Mouse (Mus musculus) telencephalon, adult 2 months (tissue): ENCODE results near the gene Daam1.

Experiments used
- DNase-seq: peaks from one replicate; pipeline ENCODE4 v3.0.0-alpha.2; 2011; ENCODE audit warnings: low read depth, low spot score

Daam1 gene

DNA sequence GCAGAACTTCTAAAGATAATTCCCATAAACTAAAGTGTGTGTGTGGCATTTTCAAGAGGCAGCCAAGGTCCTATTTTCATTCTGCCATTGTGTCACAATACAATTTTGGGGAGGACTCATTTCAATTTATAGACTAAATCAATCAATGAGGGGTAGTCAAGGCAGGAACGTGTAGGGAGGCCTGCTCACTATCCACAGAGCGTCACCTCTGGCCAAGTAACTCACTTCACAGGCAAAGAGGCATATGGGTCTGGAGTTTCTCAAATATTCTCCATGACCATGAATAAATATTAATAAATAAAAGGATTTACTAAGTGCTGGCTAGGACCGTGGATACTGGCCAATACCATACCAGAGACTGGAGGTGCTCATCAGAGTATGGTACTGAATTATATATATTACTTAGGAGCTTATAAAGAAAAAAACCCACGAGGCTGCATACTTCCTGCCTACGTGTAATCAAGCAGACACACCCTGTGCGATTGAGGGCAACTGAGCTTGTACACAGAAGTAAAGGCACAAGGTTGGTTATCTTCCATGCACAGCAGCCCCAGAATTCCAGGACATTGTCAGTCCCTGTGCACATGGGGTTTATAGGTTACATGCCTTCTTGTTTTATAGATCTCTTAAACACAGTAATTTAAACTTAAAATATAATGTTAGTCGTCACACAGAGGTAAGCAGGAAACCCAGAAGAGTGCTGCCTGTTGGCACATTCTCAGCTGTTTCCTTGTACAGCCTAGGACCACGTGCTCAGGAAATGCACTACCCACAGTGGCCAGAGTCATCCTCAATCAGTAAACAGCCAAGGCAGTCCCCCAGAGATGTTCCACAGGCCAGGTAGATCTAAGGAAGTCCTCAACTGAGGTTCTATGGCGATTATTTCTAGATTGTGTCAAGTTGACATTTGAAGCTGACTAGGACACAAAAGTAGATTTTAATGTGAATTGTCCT is 101.8 kb downstream of the Daam1 start:
- DNase-seq = no peak

DNA sequence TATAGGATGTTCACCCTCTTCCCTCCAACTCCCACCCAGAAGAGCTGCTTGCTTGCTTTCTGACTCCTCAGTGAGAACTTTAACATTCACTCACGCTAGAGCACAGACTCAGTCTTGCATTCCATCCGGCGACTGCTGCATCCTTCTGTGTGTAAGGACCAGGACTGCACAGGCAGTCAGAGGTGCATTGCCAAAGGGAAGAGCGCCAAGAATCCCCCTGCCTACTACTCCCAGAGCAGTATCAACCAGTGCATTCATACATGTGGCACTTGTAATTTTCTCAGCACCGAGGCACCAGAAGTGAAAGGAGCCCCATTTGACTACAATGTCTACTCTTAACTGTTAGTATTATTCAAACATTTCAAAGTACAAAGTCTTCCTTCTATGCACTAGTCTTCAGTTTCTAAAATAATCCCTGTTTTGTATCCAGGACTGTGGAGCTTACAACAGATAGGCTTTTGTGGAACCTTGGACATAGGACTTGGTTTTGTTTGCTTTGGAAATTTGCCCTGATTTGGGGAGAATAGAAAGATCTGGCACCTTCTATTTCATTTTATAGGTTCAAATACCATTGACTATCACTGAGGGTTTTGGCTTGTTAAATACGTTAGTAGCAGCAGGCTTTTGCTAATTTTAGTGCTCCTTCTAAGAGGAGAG is 103.2 kb downstream of the Daam1 start:
- no peak for DNase-seq

DNA sequence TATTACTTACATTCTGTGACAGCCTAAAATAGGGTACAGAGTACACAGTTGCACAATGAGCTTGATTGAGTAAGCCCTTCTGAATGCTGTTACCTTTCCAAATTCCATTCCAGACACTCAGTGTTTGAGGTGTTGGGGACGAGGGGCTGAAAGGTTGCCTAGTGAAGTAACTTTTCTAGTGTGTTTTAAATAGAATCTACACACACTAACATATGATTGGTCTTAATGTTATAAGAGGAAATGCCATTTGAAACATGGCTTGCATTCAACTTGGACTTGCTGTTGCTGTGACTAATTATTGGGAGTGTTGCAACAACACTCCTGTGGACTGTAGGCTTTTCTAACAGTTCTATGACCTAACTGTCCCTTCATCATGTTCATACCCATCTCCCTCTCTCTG is 105.8 kb downstream of the Daam1 start:
- DNase-seq = no peak

DNA sequence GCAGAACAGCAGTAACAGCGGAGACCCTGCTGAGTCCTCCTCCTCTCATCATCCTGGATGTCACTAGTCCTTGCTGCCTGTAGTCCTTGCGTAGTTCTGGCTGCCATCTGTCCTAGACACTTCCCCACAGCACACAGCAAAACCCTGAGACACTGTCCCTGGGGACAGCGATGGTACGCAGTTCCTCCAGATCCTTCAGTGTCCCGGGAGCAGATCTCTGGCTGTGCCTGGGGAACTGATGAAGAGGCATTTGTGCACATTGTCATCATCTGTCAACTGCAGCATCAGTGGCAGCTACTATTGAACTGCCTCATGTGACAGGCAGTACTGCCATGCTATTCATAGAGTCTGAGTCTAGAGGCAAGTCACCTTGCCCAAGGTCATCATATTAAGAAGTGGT is 107.6 kb downstream of the Daam1 start:
- no peak for DNase-seq

DNA sequence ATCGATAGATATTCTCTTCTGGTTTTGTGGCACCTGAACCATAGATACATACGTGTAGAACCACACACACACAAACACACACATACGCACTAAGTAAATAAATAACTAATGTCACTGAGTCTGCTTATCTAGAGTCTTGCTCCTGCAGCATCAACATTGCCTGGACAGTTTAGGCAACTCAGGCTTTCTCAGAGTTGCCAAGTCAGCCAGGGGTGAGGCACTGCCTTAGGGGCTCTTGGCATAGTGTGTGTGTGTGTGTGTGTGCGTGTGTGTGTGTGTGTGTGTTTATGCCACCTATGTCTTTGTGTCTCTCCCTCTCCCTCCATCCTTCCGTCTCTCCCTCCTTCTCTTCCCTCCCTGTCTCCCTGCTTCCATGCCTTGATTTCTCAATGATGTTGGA is 110.4 kb downstream of the Daam1 start:
- no peak for DNase-seq

DNA sequence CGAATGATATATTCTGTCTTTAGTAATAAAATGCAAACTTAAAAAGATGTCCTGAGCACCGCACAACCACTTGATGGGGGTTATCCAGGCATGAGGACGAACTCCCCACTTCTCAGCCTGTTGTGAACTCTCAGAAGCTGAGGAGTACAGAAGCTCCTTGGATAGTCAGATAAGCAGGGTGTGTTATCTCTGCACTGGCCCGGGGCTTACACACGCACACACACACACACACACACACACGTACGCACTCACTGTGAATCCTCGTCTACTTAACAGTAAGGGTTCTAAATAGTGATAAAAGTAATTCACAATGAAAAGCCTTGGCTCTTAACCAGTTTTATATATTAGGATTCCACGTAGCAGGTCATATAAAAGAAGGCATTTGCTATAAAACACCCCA is 112.2 kb downstream of the Daam1 start:
- DNase-seq = no peak

DNA sequence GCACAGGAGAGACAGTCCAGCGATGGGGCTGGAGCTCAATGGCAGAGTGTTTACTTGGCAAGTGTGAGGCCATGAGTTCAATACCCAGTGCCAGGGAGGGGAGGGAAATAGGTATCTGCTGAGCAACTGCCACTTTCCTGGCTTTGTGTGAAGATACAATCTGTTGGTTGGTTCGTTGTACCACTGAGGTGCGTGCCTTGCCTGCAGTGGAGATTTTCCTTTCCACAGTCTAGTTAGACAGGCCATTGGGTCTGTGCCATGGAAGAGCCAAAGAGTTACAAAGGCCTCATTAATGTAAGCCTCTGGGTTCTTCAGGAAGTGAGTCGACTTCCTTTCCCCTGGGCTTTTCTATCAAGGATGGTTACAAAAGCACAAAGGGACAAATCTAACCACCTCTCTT is 112.8 kb downstream of the Daam1 start:
- DNase-seq = no peak

DNA sequence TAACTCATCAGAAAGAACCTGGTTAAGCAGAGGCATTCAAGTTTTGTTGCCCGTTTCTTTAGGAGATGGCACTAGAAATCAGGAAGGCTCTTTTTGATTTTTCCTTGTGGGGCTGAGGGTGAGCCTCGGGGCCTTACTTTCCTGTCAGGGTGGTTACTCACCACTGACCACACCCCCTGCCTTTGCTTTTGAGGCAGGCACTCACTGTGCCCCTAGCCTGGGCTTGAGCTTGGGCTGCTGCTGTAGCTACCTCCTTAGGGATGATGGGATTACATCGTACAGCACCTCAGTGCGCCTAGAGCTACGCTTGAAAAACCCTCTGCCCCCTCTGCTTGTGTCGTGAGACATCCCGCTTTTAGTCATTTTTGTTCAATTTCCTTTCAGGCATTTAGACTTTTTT is 115.0 kb downstream of the Daam1 start:
- DNase-seq = no peak

DNA sequence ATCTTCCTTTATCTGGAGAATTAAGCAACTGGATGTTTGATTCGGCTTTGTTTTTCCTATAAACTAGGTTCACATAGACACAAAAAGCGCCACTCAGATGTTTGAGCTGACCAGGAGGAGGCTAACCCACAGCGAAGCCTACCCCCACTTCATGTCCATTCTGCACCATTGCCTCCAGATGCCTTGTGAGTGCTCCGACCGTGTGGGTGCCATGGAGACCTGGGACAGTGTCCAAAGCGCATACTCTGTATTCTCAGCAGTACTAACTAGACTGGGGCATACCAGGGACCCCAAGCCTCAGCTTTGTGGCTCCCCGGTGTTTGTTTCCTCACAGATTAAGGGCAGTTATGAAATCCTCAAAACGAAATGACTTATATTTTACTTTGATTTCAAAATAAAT is 115.6 kb downstream of the Daam1 start:
- no peak for DNase-seq

DNA sequence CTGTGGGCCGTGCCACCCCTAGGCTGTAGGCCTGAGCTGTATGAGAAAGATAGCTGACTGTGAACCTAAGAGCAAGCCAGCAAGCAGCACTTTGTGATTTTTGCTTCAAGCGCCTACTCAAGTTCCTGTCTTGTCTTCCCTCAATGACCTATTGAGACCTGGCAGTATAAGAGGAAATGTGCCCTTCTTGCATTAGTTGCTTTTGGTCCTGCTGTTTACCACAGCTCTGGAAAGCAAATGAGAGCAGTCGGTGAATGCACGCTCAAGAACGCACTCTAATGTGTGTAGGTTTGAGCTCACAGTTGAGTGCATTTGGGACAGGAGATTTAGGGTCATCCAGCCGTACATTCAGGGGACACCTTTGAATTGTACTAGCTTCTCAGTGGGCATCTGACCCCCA is 118.1 kb downstream of the Daam1 start:
- DNase-seq = no peak

DNA sequence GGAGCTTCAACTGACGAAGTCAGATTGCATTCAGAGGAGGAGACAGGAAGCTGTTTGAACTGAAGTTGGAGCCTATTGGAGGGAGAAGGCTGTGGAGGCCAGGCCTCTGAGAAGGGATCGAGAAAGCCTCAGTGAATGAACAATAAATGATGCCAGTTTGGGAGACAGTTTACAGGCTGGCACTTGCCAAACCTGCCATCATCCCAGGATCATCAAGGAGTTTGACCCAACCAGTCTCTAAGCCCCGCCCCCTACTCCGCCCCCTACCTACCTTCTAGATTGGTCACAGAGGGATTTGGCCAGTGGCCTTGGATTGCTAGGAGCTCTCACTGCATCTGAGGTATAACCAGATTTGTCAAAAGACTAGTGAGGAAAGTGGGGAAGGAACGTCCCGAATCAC is 118.7 kb downstream of the Daam1 start:
- DNase-seq = no peak

DNA sequence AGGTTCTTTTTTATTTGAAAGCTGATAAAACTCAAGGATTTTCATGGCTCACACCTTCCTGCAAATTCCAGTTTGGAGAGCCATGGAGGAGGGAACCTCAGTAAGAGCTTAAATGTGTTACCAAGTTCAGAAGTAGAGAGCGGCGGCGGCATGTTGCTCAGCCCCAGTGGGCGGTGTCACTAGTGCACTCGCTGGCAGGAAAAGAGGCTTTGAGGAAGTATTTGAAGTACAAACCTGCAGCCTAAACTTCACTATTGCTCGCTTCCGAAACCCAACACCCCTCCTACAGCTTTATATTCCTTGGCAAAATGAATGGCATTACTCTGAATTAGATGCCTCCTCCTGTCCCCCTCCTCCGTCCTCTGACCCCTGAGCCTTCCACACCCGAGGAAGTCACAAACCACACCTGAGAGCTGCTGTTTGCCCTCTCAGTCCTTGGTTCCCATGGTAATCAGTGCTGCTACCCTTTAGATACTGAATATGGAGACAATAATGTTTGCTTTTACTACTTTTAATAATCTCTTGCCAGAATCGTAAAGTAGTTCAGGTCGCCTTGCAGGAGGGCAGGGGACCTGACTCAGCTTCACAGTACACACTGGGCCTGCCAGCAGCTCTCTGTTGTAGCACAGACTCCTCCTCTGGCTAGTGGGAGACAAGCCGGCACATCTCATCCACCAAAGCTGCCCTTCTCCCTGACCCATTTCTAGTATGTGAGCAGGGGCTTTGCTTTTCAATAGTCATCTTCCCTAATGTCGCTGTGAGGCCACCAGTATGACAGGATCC is 119.4 kb downstream of the Daam1 start:
- no peak for DNase-seq

DNA sequence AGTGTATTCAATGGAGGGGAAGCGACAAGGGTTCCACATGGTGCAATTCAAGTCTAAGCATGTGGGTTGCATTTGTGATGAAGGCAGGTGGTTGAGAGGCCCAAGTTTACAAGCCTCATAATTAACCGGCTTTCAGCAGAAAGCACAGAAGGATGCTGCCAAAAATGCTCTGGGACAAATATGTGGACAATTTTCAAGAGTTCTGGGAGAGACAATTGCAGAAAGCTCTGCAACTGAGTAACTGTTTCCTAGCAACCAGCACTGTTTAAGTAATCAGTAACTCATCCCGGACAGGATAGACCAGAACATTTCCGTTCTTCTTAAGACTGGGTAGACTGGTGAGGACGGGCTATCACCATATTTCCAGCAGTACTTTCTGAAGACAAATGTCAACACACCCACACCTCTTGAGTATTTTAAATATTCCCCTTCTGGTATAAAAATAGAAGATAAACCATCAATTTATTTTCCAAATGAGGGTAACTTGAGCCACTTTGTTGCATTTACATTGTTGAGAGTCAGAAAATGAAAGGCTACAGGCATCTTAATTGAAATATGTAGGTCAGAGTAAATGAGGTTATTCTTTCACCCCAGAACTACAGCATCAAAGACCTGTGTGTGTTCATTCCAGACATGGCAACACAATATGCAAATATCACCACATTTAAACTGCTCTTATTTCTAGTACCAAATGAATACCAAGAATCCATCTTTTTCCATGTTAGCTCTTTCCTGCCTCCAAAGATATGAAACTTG is 123.5 kb downstream of the Daam1 start:
- DNase-seq = peak; percentile 80

DNA sequence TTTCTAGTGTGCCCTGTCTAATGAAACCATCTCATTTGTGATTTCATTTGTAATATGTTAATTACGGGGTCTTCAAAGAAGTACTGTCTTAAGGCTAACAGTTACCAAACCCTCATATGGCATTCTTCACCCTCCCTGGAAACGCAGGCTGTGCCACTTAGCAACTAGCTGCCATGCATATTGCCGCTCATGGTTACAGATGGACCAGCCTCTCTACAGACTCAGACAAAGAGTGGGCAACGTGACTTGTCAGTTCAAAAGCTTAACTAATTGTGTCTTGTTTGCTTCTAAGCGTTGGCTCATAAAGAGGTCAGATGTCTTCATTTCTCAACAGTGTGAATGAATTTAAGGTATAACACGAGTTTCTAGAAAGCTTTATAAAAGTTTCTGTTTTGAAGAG is 126.1 kb downstream of the Daam1 start:
- DNase-seq = no peak

DNA sequence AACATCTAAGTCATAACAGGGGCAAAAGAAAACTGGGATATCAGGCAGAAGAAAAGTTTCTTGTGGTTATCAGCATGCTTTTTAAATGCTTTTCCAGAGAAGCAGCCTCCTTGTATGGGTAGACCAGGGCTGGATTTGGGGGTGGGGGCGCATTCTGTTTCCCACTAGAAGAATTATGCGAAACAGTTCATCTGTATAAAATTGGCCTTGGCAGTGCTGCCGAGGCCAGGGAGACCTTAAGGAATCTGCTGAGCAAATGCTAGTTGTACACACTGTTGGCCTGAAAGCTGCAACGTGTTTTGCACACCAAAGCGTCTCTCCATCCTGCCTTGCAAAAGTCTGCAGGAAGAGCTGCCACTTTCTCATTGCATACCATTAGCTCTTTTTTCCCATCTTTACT is 126.6 kb downstream of the Daam1 start:
- DNase-seq = no peak

DNA sequence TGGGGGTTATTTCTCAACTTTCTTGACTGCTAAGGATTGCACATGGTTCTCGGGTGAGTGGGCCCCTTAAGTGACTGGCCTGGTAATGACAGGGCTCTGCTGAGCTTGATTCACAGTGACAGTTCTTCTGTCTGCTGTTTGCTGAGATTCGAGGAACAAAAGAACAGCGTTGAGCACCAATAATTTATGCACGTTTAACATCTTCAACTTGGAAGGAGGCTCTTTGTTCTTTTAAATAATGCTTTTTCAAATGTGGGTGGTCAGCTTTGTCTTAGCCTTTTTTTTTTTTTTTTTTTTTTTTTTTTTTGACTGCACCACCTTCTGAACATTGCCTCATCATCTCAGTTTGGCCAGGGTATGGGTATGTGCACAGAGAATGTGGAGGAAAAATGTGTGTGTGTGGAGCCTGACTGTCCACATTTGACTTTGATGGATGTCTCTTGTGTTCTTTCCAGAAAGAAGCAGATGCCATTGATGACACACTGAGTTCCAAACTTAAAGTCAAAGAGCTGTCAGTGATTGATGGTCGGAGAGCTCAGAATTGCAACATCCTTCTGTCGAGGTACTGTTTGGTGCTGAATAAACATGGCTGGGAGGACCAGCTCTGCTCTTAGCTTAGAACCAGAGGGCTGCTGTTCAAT is 128.6 kb downstream of the Daam1 start:
- DNase-seq = no peak

DNA sequence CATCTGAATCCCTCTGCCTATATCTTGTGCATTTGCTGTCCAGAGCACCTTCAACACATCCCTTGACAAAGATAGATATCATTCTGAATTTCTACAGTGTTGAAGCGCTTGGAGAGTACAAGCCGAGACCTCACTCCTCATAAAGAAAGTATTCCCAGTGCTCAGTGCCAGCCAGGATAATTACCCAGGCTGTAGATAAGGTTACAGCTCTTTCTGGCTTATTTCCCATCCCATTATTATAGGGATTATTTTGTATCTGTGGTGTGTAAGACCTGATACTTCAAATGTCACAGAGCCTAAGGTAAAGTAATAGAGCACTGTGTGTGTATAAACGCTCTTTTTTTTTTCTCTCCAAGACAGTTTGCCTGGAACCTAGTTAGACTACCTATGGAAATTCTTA is 130.8 kb downstream of the Daam1 start:
- DNase-seq = no peak

DNA sequence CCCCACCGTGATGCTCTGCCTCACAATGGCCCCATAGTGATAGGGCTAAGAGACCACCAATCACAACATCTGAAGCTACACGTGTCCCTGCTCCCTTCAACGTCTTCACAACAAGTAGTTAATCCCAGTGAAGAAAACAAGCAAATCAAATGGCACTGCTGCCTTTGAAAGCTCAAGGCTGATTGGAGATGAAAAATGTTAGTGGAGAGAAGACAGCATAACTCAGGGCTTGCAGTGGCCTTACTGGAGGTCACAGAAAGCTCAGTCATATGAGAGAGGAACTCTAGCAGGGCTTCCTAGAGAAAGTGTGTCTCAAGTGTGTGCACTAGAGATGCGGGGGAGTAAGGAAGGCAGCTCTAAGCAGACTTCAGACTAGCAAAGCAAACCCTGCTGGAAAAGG is 131.7 kb downstream of the Daam1 start:
- DNase-seq = no peak

DNA sequence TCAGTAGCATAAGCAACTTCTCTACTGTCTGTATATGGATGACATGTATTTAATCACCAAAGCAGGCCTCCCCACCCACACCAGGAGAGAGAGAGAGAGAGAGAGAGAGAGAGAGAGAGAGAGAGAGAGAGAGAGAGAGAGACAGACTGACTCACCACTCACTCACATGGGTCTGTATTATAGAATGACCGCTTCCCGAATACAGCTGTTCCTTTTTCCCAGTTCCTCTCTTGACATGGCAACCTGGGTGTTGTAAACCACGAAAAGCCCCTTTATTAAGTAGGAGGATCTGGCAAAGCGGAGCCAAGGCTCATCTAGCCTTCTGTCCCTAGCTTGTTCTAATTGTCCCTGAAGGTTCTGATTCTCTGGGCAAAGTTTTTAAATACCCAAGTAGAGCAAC is 137.7 kb downstream of the Daam1 start:
- no peak for DNase-seq

DNA sequence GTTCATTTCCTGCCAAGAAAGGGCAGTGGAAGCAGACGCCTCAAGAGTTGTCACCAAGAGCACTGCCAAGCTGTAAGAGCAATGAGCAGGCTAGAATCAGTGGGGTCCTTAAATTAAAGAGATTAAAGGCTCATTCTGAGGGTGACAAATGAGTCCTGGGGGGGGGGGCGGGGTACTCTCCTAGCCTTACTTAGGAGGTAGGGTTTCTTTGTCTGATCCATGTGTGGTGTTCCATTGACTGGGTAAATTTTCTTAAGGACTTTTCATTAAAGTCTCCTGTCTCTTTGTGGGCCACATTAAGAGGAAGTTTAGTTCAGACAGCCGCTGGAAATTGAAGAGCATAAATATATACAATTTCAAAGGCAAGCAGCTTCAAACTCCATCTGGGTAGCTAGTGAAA is 138.1 kb downstream of the Daam1 start:
- DNase-seq = no peak

DNA sequence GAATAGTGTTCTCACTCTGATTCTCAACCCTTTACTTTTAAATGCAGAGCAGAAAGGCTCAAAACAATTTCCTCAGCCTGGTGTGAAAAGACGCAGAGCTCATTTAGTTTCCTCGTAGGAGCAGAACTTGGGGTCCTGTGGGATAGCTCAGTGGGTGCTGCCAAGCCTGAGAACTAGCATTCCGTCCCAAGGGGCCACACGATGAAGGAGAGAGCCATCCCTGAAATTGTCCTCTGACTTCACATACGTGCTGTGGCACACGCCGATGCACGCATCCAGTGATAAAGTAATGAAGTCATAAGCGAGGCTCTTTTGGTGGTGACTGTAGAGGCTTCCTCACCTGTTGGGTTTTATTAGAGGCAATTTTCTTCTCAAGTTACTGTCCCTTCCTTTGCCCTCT is 138.6 kb downstream of the Daam1 start:
- no peak for DNase-seq
